In the genomic region with DNA sequence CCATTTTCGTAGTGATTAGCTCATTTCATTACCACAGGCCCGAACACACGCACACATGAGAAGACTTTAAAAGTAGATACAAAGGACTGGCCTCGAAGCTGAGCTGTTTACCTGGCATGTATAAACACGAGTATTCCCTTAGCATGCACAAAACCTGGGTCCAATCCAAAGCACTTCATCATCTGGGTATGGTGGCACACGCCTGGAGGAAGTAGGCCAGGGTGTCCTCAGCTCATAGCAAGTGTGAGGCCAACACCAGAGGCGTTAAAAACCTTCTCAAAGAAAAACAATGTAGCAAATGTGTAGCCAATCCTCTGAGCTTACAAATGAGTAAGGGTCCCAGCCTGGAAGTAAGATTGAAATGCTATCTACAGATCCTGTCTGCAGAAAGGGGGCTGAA, we compare ENCODE assay signal across 19 mouse cellular contexts. TPM values are rescaled to one million over a fixed set of nuclear protein-coding genes. Genes with fewer than 3 reads are reported as not detected.
DNase-seq lines count a peak whose midpoint lies in the region; ATAC-seq and TF ChIP-seq lines count a peak whose summit lies in the region.
"Had no signal": no experiment of that assay in that cellular context is flagged by ENCODE, and none has a peak within 500 bp of the region (broad histone marks: within the 10 kb centered on the region; RNA-seq: fewer than 3 reads in every experiment).

No protein-coding gene starts in this region.

- H3K9me3 ChIP-seq in liver, postnatal 0 days (ENCODE audit: low read length): no peaks in the 10 kb centered on the region
- H3K9me3 ChIP-seq: hindbrain, embryonic 15.5 days; liver, embryonic 15.5 days; midbrain, embryonic 15.5 days had no signal

- TF ChIP-seq POLR2A in bone marrow macrophage, adult 2 months (IDR thresholded peaks at IDR 0.05; ENCODE audit: borderline replicate concordance, low read depth, low read length): no peak

- peak overlapping the region; percentile 39; the same call in 1 of the 2 replicates for H3K27ac ChIP-seq in liver, postnatal 0 days (ENCODE audit: low read depth)
- H3K27ac ChIP-seq in bone marrow macrophage, adult 2 months (ENCODE audit: insufficient read depth, low read depth, low read length): peak overlapping the region; percentile 27
- H3K27ac ChIP-seq: hindbrain, embryonic 15.5 days; liver, embryonic 15.5 days; midbrain, embryonic 15.5 days had no signal

- TF ChIP-seq CTCF in liver, postnatal 0 days (IDR thresholded peaks at IDR 0.05; ENCODE audit: low read depth): no peak
- TF ChIP-seq CTCF in bone marrow macrophage, adult 2 months (IDR thresholded peaks at IDR 0.05; ENCODE audit: low read depth, low read length): no peak

- WGBS in liver, postnatal 0 days (ENCODE audit: insufficient replicate concordance): 73% methylated on average over 7 of the region's 7 CpGs

- peak; percentile 74 for DNase-seq in gastrocnemius, adult 18-20 months (ENCODE audit: low spot score)
- DNase-seq in gastrocnemius, postnatal 10 days: no peak
- no peak for DNase-seq in liver, postnatal 0 days
- DNase-seq in liver: no peak
- peak; percentile 49 for DNase-seq in gastrocnemius, postnatal 25 days
- DNase-seq in yolk sac, embryonic 10.5 days (ENCODE audit: low spot score): no peak
- DNase-seq in layer of hippocampus, adult 18-20 months (ENCODE audit: low spot score in 2 of 2): no peak
- DNase-seq: cerebellum, adult 9-10 months; heart, postnatal 10 days; kidney, adult 11 months; kidney, postnatal 36 days; lung, postnatal 36 days; right cerebral cortex, postnatal 14 days; thymus, adult 18-20 months had no signal

- no peak for TF ChIP-seq EP300 in liver, postnatal 0 days (IDR thresholded peaks at IDR 0.05; ENCODE audit: low read depth)

- peaks cover 57% of the 10 kb centered on the region for H3K4me1 ChIP-seq in liver, postnatal 0 days (ENCODE audit: insufficient read depth)
- peaks cover 64% of the 10 kb centered on the region for H3K4me1 ChIP-seq in bone marrow macrophage, adult 2 months (ENCODE audit: control insufficient read depth, insufficient read depth, low read length)

- H3K27me3 ChIP-seq in liver, postnatal 0 days (ENCODE audit: insufficient read depth, low read length): no peaks in the 10 kb centered on the region
- H3K27me3 ChIP-seq: hindbrain, embryonic 15.5 days; liver, embryonic 15.5 days; midbrain, embryonic 15.5 days had no signal

- peaks cover 13% of the 10 kb centered on the region; the same call in 1 of the 2 replicates for H3K36me3 ChIP-seq in liver, postnatal 0 days (replicated peaks; ENCODE audit: insufficient read depth, low read length)
- H3K36me3 ChIP-seq: hindbrain, embryonic 15.5 days; midbrain, embryonic 15.5 days had no signal

- no peak overlapping the region for H3K4me3 ChIP-seq in liver, postnatal 0 days (ENCODE audit: low read depth, low read length)
- H3K4me3 ChIP-seq in bone marrow macrophage, adult 2 months (ENCODE audit: insufficient read depth, low read length): no peak overlapping the region
- H3K4me3 ChIP-seq: hindbrain, embryonic 15.5 days; liver, embryonic 15.5 days; midbrain, embryonic 15.5 days had no signal

- no peak overlapping the region for H3K4me2 ChIP-seq in liver, postnatal 0 days (ENCODE audit: low read depth, low read length)
- H3K4me2 ChIP-seq: hindbrain, embryonic 15.5 days; liver, embryonic 15.5 days; midbrain, embryonic 15.5 days had no signal

- ATAC-seq in liver, postnatal 0 days: no peak
- ATAC-seq: forebrain, embryonic 14.5 days; midbrain, embryonic 15.5 days had no signal

- H3K9ac ChIP-seq in liver, postnatal 0 days (replicated peaks): no peak overlapping the region
- H3K9ac ChIP-seq: hindbrain, embryonic 15.5 days; liver, embryonic 15.5 days; midbrain, embryonic 15.5 days had no signal

RNA-seq across cellular contexts. Expression of a gene that starts 27.6 kb away (rescaled TPM):
- 10 to 100 TPM; 61.1 to 68.9 TPM for total RNA-seq in gastrocnemius, adult 18-20 months (2021)
- 10 to 100 TPM; 52.0 to 65.8 TPM for total RNA-seq in gastrocnemius, postnatal 10 days (2021)
- 21.2 and 21.9 TPM in 2 replicates for polyA plus RNA-seq in liver, postnatal 0 days (2015; fragmentation: Nextera tagmentation; extraction: Ambion mirVana)
- 76.2 and 79.2 TPM in 2 replicates for polyA plus RNA-seq in bone marrow macrophage, adult 2 months (2012; ENCODE audit: insufficient read depth, insufficient read length, missing spikeins)
- 10 to 100 TPM; 43.5 to 51.1 TPM for total RNA-seq in gastrocnemius, postnatal 25 days (2021)
- 100 to 1,000 TPM; 165 to 176 TPM for total RNA-seq in layer of hippocampus, adult 18-20 months (2021)

RNA-seq across cellular contexts. Expression of a gene that starts 48.3 kb away (rescaled TPM):
- total RNA-seq in gastrocnemius, adult 18-20 months (2021): 10 to 100 TPM; 73.9 to 77.4 TPM
- 10 to 100 TPM; 49.6 to 56.8 TPM for total RNA-seq in gastrocnemius, postnatal 10 days (2021)
- 16.9 and 18.3 TPM in 2 replicates for polyA plus RNA-seq in liver, postnatal 0 days (2015; fragmentation: Nextera tagmentation; extraction: Ambion mirVana)
- 58.3 and 65.1 TPM in 2 replicates for polyA plus RNA-seq in bone marrow macrophage, adult 2 months (2012; ENCODE audit: insufficient read depth, insufficient read length, missing spikeins)
- 10 to 100 TPM; 60.5 to 66.3 TPM for total RNA-seq in gastrocnemius, postnatal 25 days (2021)
- total RNA-seq in layer of hippocampus, adult 18-20 months (2021): 10 to 100 TPM; 60.0 to 64.8 TPM

Comparison
In these comparisons a context has a peak if more than half of its experiments do, and no peak if none do; other contexts are left out.
1. DNase-seq: peak in gastrocnemius, adult 18-20 months (single experiment) and gastrocnemius, postnatal 25 days (single experiment); none in gastrocnemius, postnatal 10 days (single experiment), liver, postnatal 0 days (single experiment), liver (single experiment), yolk sac, embryonic 10.5 days (single experiment) and layer of hippocampus, adult 18-20 months (0 of 2).